Mouse (Mus musculus) bone marrow macrophage, adult 2 months (primary cell): Measurements from ENCODE around the gene Nhsl2. TPM values are rescaled to one million over a fixed set of nuclear protein-coding genes. Genes with fewer than 3 reads are reported as not detected.
"Not testable (repeated sequence)": the region's sequence is repeated elsewhere in the genome, so short reads cannot be mapped to it uniquely, and the experiment has no call there.

Experiments
- H3K27ac ChIP-seq: 2 replicates; pipeline ENCODE4 v1.5.1; 2012; ENCODE audit warnings: low read depth, low read length; ENCODE audit not compliant: insufficient read depth
- H3K4me1 ChIP-seq: 2 replicates; pipeline ENCODE4 v1.6.1; 2012; ENCODE audit warnings: low read length; ENCODE audit not compliant: control insufficient read depth, insufficient read depth
- H3K4me3 ChIP-seq: 2 replicates; pipeline ENCODE4 v1.5.1; 2012; ENCODE audit warnings: mild to moderate bottlenecking, low read length, moderate library complexity; ENCODE audit not compliant: insufficient read depth
- CTCF ChIP-seq: IDR thresholded peaks from 2 replicates; pipeline ENCODE4 v1.5.1; 2012; ENCODE audit warnings: low read depth, mild to moderate bottlenecking, low read length, moderate library complexity
- POLR2A ChIP-seq: IDR thresholded peaks from 2 replicates; pipeline ENCODE4 v1.6.1; 2012; ENCODE audit warnings: mild to moderate bottlenecking, low read depth, low read length, borderline replicate concordance
- polyA plus RNA-seq: library from polyadenylated mRNA; stranded (reverse); fragments of >200 nt; gene quantifications from 2 replicates; pipeline ENCODE4 v1.2.4, GENCODE M21; 2012; ENCODE audit not compliant: missing spikeins, insufficient read depth, insufficient read length

The Nhsl2 gene
- polyA plus RNA-seq, 1 experiment = 3.5 TPM

DNA sequence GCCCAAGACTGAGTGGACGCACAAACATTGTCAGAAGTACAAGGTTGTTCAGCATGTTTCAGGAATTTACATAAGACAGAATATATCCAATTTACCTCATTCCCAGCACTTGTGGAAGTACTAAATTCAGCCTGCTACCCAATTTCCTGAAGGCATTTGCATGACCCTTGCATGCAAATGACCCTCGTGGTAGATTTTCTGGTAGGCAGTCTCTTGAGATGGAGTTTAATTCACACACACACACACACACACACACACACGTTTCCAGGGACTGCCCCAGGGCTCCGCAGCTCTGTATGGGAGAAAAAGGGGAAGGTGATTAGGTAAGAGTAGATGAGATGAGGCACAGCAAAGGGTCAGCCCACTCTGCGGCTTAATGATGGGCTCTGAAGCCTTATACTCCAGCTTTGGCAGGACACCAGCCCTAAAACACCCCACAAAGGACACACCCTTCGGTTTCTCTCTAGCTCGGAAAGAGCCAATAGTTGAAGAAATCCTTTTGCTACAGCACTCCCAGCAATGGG is 245.3 kb downstream of the Nhsl2 start:
- no peak overlapping the region for H3K27ac ChIP-seq
- TF ChIP-seq POLR2A = no peak
- TF ChIP-seq CTCF = no peak

DNA sequence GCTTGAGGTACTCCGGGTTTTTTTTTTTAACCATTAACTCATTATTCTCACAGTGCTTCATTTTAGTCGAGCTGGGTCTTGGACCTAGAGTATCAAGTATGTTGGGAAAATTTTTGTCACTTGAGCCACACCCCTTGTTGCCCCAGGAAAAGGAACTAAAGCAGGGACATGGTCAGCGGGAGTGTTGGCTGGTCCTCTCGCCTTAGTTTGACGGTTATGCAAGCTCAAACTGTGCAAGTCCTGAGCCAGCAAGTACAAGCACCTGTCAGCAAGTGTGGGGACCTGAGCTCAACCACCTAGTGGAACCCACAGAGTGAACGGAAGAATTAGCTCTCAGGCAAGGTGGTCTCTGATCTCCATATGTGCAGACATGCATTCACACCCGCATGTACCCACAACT is 252.7 kb downstream of the Nhsl2 start:
- TF ChIP-seq POLR2A = no peak
- no peak for TF ChIP-seq CTCF
- no peak overlapping the region for H3K4me3 ChIP-seq
- peaks cover 11% of the 10 kb centered on the region for H3K4me1 ChIP-seq
- peak overlapping the region; percentile 10; the same call in 1 of the 2 replicates for H3K27ac ChIP-seq

More for the DNA sequence above, 245.3 kb downstream of the Nhsl2 start:
- peaks cover 33% of the 10 kb centered on the region for H3K4me1 ChIP-seq
- no peak overlapping the region for H3K4me3 ChIP-seq

GRCm38 (mm10) chrX:102103830-102104229 is 254.6 kb downstream of the Nhsl2 start:
- H3K4me3 ChIP-seq, H3K27ac ChIP-seq: not testable (repeated sequence)
- H3K4me1 ChIP-seq = peaks cover 11% of the 10 kb centered on the region

DNA sequence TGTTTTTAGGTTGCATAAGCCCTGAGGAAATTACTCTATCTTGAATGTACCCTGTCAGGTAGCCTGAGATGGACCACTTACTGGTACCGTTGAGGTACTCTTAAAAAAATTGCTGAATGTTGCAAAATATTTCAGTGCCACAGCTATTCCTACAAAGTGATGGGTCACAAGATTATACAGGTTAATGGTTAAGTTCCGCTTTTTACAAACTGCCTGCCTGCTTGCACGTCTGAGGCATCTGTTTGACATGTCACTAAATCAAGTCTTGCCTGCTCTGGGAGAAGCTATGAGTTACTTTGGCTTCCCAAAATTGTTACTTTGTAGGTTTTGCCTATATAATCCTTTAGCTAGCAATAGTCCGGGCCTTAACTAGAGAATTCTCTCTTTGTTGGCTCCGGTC is 260.2 kb downstream of the Nhsl2 start:
- H3K27ac ChIP-seq, H3K4me3 ChIP-seq, H3K4me1 ChIP-seq: not testable (repeated sequence)

DNA sequence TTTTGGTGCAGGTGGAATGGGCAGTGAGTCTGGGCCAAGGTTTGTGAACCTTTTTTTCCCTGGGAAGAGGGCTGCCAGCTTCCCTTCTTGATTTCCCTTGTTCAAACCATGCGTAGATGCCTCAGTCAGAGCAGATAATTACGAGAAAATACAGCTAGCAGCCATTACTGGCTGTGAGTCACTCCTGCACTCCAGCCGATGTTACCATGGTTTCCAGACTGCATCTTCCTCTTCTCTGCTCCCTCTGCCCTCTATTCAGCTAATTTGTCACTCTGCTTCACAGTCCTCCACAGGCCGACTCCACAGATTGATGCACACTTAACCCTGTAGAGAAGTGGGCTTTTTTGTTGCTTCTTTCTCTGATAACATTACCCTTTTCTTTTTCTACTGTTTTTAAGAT is 266.5 kb downstream of the Nhsl2 start:
- Histone ChIP-seq H3K4me3 (0 out of 2 replicates have a peak overlapping the region, but pooled peaks have one; percentile 11), H3K4me1 (peaks cover 24% of the 10 kb centered on the region), H3K27ac (peak overlapping the region; percentile 34; the same call in 1 of the 2 replicates)
- TF ChIP-seq POLR2A (no peak), CTCF (no peak)

GRCm38 (mm10) chrX:102119042-102119864 is 270.1 kb downstream of the Nhsl2 start, which contains the start of gene Pin4:
Pin4 (plus strand) TSS chrX:102119447.
- peak within 1 kb of the TSS; percentile 42 for H3K27ac ChIP-seq
- TF ChIP-seq CTCF (no peak), POLR2A (no peak)
- peak within 1 kb of the TSS; percentile 81 for H3K4me3 ChIP-seq
- peaks cover 18% of the 10 kb centered on the region for H3K4me1 ChIP-seq

GRCm38 (mm10) chrX:102121321-102121720 is 272.1 kb downstream of the Nhsl2 start:
- TF ChIP-seq CTCF = no peak
- no peak for TF ChIP-seq POLR2A
- Histone ChIP-seq H3K27ac (no peak overlapping the region), H3K4me3 (no peak overlapping the region), H3K4me1 (peaks cover 15% of the 10 kb centered on the region)

DNA sequence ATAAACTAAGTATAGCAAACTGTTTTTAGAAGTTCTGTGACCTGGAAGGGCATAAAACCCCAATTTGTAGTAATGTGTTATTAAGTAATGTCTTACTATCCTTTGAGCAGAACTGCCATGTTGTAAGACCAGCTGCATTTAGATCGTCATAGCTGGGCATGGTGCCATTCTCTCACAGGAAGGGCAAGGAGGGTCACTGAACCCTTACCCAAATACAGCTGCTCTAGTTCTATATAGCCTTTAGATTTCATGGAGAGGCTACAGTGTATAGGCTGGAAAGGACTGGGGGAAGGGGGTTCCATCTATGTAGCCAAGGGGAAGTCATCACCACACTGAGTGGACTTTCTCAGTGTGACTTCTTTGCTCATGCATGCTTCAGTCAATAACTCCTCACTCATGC is 292.0 kb downstream of the Nhsl2 start:
- no peak overlapping the region for H3K27ac ChIP-seq
- 0 out of 2 replicates have a peak, but pooled peaks cover 2% of the 10 kb centered on the region for H3K4me1 ChIP-seq
- no peak overlapping the region for H3K4me3 ChIP-seq
- TF ChIP-seq POLR2A = no peak
- no peak for TF ChIP-seq CTCF

Other genes with a start within 250 kb of the Nhsl2 start
- gene Ogt, start 209.3 kb upstream of the Nhsl2 start, polyA plus RNA-seq = 238 and 268 TPM in 2 replicates
- gene Cxcr3, start 115.1 kb upstream of the Nhsl2 start, polyA plus RNA-seq = 7.0 and 7.9 TPM in 2 replicates
- gene Gm4779, start 55.0 kb upstream of the Nhsl2 start, polyA plus RNA-seq = not detected in 2 replicates
- not detected in 2 replicates for gene 8030474K03Rik, start 54.7 kb upstream of the Nhsl2 start, polyA plus RNA-seq
- 26.5 and 27.0 TPM in 2 replicates for gene Rtl5, start 221.9 kb downstream of the Nhsl2 start, polyA plus RNA-seq